ENCODE assay signal across 8 mouse cellular contexts in the genomic region with DNA sequence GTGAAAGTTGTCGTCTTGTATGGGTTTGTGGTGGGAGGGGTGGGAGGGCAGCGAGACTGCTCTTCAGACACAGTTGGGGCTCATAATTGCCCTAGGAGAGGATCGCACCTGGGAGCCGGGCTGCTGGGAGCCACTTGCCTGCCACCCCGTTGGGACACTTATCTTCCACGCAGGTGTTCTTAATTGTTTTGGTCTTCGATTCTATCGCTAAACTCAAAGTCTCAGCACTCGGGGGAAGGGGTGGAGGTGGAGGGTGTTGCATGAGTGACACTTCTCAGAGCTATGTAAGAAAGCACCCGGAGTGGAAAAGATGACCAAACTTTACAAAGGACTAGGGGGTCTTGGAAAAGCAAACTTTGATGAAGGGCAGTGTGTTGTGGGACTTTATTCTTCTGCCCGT. TPM values are rescaled to one million over a fixed set of nuclear protein-coding genes. Genes with fewer than 3 reads are reported as not detected.
DNase-seq lines count a peak whose midpoint lies in the region; ATAC-seq and TF ChIP-seq lines count a peak whose summit lies in the region.

No protein-coding gene starts in this region.

- no peak for TF ChIP-seq CTCF in spleen, adult 2 months (IDR thresholded peaks at IDR 0.05; ENCODE audit: extremely low read depth, insufficient read depth, insufficient read length, insufficient replicate concordance)
- no peak for TF ChIP-seq CTCF in intestine, postnatal 0 days (IDR thresholded peaks at IDR 0.05; ENCODE audit: low read depth)
- no peak for TF ChIP-seq CTCF in lung, postnatal 0 days (IDR thresholded peaks at IDR 0.05)

- WGBS in spleen, adult 2 months, result under 1% methylated on average over 11 of the region's 11 CpGs
- 0% methylated on average over 11 of the region's 11 CpGs for WGBS in forebrain, embryonic 10.5 days
- WGBS in intestine, postnatal 0 days, result 1% methylated on average over 11 of the region's 11 CpGs
- 0% methylated on average over 11 of the region's 11 CpGs for WGBS in lung, postnatal 0 days
- WGBS in stomach, embryonic 16.5 days, result under 1% methylated on average over 11 of the region's 11 CpGs

- peaks cover 5% of the 10 kb centered on the region; the same call in 1 of the 2 replicates for H3K4me1 ChIP-seq in spleen, adult 2 months (ENCODE audit: control insufficient read depth, insufficient read depth, insufficient read length)
- peaks cover 48% of the 10 kb centered on the region for H3K4me1 ChIP-seq in forebrain, embryonic 10.5 days
- H3K4me1 ChIP-seq in intestine, postnatal 0 days (replicated peaks; ENCODE audit: control insufficient read depth, insufficient read depth, low read length), result 0 out of 2 replicates have a peak, but pooled peaks cover 4% of the 10 kb centered on the region
- no peaks in the 10 kb centered on the region for H3K4me1 ChIP-seq in lung, postnatal 0 days (ENCODE audit: insufficient read depth, low read depth, low read length)
- peaks cover 12% of the 10 kb centered on the region; the same call in 1 of the 2 replicates for H3K4me1 ChIP-seq in stomach, embryonic 16.5 days (ENCODE audit: control insufficient read depth, insufficient read depth, low read length)

- no peak for TF ChIP-seq EP300 in lung, postnatal 0 days (IDR thresholded peaks at IDR 0.05)

- peak overlapping the region; percentile 76 for H3K4me2 ChIP-seq in intestine, postnatal 0 days (replicated peaks; ENCODE audit: low read depth)
- H3K4me2 ChIP-seq in lung, postnatal 0 days (replicated peaks; ENCODE audit: low read depth, low read length), result peak overlapping the region; percentile 73
- peak overlapping the region; percentile 94 for H3K4me2 ChIP-seq in stomach, embryonic 16.5 days (ENCODE audit: low read depth, low read length)

- TF ChIP-seq POLR2A in spleen, adult 2 months (IDR thresholded peaks at IDR 0.05; ENCODE audit: low read depth, low read length), result no peak

- no peak for DNase-seq in spleen, adult 2 months (ENCODE audit: low read depth in 1 of 2, low spot score in 2 of 2)
- no peak for DNase-seq in spleen, postnatal 14 days (ENCODE audit: low spot score in 2 of 2)
- no peak for DNase-seq in forebrain, embryonic 10.5 days (ENCODE audit: extremely low spot score, low spot score)
- DNase-seq in lung, postnatal 0 days (ENCODE audit: low spot score), result no peak
- no peak for DNase-seq in layer of hippocampus, adult 9-11 months
- no peak for DNase-seq in right cerebral cortex, postnatal 4 days

- peak overlapping the region; percentile 36 for H3K27ac ChIP-seq in spleen, adult 2 months (ENCODE audit: insufficient read depth, low read length)
- H3K27ac ChIP-seq in forebrain, embryonic 10.5 days, result peak overlapping the region; percentile 76
- peak overlapping the region; percentile 60; the same call in 1 of the 2 replicates for H3K27ac ChIP-seq in intestine, postnatal 0 days (ENCODE audit: low read depth, low read length)
- H3K27ac ChIP-seq in lung, postnatal 0 days (ENCODE audit: low read length), result peak overlapping the region; percentile 89
- H3K27ac ChIP-seq in stomach, embryonic 16.5 days (ENCODE audit: low read length), result peak overlapping the region; percentile 57

- ATAC-seq in intestine, postnatal 0 days, result no peak
- no peak for ATAC-seq in lung, postnatal 0 days
- ATAC-seq in stomach, embryonic 16.5 days (ENCODE audit: insufficient read depth, low FRiP score), result no peak

- H3K9ac ChIP-seq in intestine, postnatal 0 days (ENCODE audit: low read depth, low read length), result peak overlapping the region; percentile 57
- peak overlapping the region; percentile 63 for H3K9ac ChIP-seq in lung, postnatal 0 days (replicated peaks; ENCODE audit: low read depth)
- H3K9ac ChIP-seq in stomach, embryonic 16.5 days (ENCODE audit: low read length), result peak overlapping the region; percentile 76

- H3K9me3 ChIP-seq in forebrain, embryonic 10.5 days, result no peaks in the 10 kb centered on the region
- H3K9me3 ChIP-seq in intestine, postnatal 0 days (ENCODE audit: control insufficient read depth), result no peaks in the 10 kb centered on the region
- H3K9me3 ChIP-seq in lung, postnatal 0 days (ENCODE audit: low read length), result no peaks in the 10 kb centered on the region
- no peaks in the 10 kb centered on the region for H3K9me3 ChIP-seq in stomach, embryonic 16.5 days (replicated peaks; ENCODE audit: control insufficient read depth, low read length)

- H3K27me3 ChIP-seq in spleen, adult 2 months (ENCODE audit: control insufficient read depth, insufficient read depth, low read length), result no peaks in the 10 kb centered on the region
- peaks cover 26% of the 10 kb centered on the region for H3K27me3 ChIP-seq in forebrain, embryonic 10.5 days (ENCODE audit: poor library complexity, severe bottlenecking)
- no peaks in the 10 kb centered on the region for H3K27me3 ChIP-seq in intestine, postnatal 0 days (replicated peaks; ENCODE audit: control insufficient read depth, insufficient read depth, low read length)
- H3K27me3 ChIP-seq in lung, postnatal 0 days (replicated peaks; ENCODE audit: insufficient read depth, low read length), result no peaks in the 10 kb centered on the region
- H3K27me3 ChIP-seq in stomach, embryonic 16.5 days (ENCODE audit: control insufficient read depth, insufficient read depth, low read length), result no peaks in the 10 kb centered on the region

- H3K4me3 ChIP-seq in spleen, adult 2 months (ENCODE audit: extremely low read depth, insufficient read depth, insufficient read length), result peak overlapping the region; percentile 62
- peak overlapping the region; percentile 56 for H3K4me3 ChIP-seq in forebrain, embryonic 10.5 days
- H3K4me3 ChIP-seq in intestine, postnatal 0 days (ENCODE audit: low read depth, low read length), result peak overlapping the region; percentile 43
- H3K4me3 ChIP-seq in lung, postnatal 0 days (ENCODE audit: low read depth, low read length), result peak overlapping the region; percentile 45
- peak overlapping the region; percentile 53 for H3K4me3 ChIP-seq in stomach, embryonic 16.5 days (replicated peaks; ENCODE audit: low read length)

- no peaks in the 10 kb centered on the region for H3K36me3 ChIP-seq in spleen, adult 2 months (ENCODE audit: control insufficient read depth, insufficient read depth, low read length)
- H3K36me3 ChIP-seq in forebrain, embryonic 10.5 days (replicated peaks), result no peaks in the 10 kb centered on the region
- H3K36me3 ChIP-seq in intestine, postnatal 0 days (ENCODE audit: control insufficient read depth, insufficient read depth), result no peaks in the 10 kb centered on the region
- no peaks in the 10 kb centered on the region for H3K36me3 ChIP-seq in lung, postnatal 0 days (ENCODE audit: insufficient read depth, low read length)
- H3K36me3 ChIP-seq in stomach, embryonic 16.5 days (ENCODE audit: control insufficient read depth, insufficient read depth, low read length), result no peaks in the 10 kb centered on the region

RNA-seq across cellular contexts. Expression of a gene that starts 3.6 kb away (rescaled TPM):
- 30.3 and 35.3 TPM in 2 replicates for polyA plus RNA-seq in spleen, adult 2 months (2012; rRNA removed)
- 17.9 and 19.0 TPM in 2 replicates for polyA plus RNA-seq in forebrain, embryonic 10.5 days (2016; fragmentation: Nextera tagmentation; extraction: Ambion mirVana)
- polyA plus RNA-seq in intestine, postnatal 0 days (2015; fragmentation: Nextera tagmentation; extraction: Ambion mirVana), result 14.8 and 15.3 TPM in 2 replicates
- 43.4 and 46.2 TPM in 2 replicates for polyA plus RNA-seq in lung, postnatal 0 days (2015; fragmentation: Nextera tagmentation; extraction: Ambion mirVana)
- polyA plus RNA-seq in stomach, embryonic 16.5 days (2015; fragmentation: Nextera tagmentation; extraction: Ambion mirVana), result 15.5 and 17.7 TPM in 2 replicates

RNA-seq across cellular contexts. Expression of a gene that starts 18.3 kb away (rescaled TPM):
- polyA plus RNA-seq in spleen, adult 2 months (2012; rRNA removed), result 6.4 and 7.0 TPM in 2 replicates
- polyA plus RNA-seq in forebrain, embryonic 10.5 days (2016; fragmentation: Nextera tagmentation; extraction: Ambion mirVana), result 28.7 and 28.8 TPM in 2 replicates
- polyA plus RNA-seq in intestine, postnatal 0 days (2015; fragmentation: Nextera tagmentation; extraction: Ambion mirVana), result 6.5 and 7.3 TPM in 2 replicates
- 9.3 and 9.8 TPM in 2 replicates for polyA plus RNA-seq in lung, postnatal 0 days (2015; fragmentation: Nextera tagmentation; extraction: Ambion mirVana)
- polyA plus RNA-seq in stomach, embryonic 16.5 days (2015; fragmentation: Nextera tagmentation; extraction: Ambion mirVana), result 9.7 and 10.5 TPM in 2 replicates

Comparison
In these comparisons a context has a peak if more than half of its experiments do, and no peak if none do; other contexts are left out.
1. H3K27ac ChIP-seq: peak in every context shown above with its lines; median percentile 89 in lung, postnatal 0 days; 76 in forebrain, embryonic 10.5 days; 60 in intestine, postnatal 0 days; 57 in stomach, embryonic 16.5 days; 36 in spleen, adult 2 months.